Mouse (Mus musculus) lung, postnatal 36 days (tissue): ENCODE measurements around the gene Vasp.

Experiments used
- DNase-seq: peaks from one replicate; pipeline ENCODE4 v3.0.0; 2022; ENCODE audit warnings: mixed read lengths

The Vasp gene

DNA sequence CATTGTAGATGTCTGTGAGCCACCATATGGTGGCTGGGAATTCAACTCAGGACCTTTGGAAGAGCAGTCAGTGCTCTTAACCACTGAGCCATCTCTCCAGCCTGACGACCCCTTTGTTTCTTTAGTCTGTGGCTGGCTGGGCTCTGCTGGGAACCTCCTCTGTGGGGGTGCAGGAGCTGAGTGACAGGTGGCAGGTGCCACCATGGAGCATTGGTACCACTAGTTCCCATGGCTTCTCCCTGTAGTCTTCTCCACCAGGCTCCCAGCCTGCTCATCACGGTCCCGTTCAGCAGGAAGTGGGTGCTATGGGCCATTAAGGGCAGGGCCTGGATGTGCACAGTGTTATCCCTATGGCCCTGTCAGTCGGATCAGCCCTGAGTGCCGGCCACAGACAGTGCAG is 37.0 kb downstream of the Vasp start:
- no peak for DNase-seq

GRCm38 (mm10) chr7:19231849-19232248 is 39.8 kb downstream of the Vasp start:
- no peak for DNase-seq

DNA sequence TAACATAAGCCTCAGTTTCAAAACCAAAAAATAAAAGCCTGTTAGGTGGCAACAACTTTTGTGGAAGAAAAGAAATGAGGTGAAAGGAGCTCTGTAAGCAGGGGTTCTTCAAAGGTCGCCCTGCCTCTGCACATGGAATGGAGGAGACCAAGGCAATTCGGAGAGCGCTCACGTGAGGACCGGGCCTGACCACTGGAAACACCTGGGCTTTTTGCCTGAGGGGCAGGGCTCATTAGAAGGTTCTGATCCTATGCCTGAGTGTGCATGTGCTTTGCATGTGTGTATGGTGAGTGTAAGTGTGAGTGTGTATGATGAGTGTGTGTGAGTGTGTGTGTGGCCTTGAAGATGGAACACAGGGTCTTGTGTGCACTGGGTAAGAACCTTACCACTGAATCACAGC is 40.7 kb downstream of the Vasp start:
- no peak for DNase-seq

GRCm38 (mm10) chr7:19230041-19230580 is 41.5 kb downstream of the Vasp start:
- no peak for DNase-seq

GRCm38 (mm10) chr7:19229404-19229803 is 42.2 kb downstream of the Vasp start:
- no peak for DNase-seq

- DNase-seq, result no peak
These were observed 42.8 kb downstream of the Vasp start for GRCm38 (mm10) chr7:19228793-19229148.

- DNase-seq, result peak; percentile 100
These were observed 43.5 kb downstream of the Vasp start, which contains the start of gene Opa3 for GRCm38 (mm10) chr7:19227883-19228792. Gene Opa3, plus strand, starts transcription at chr7:19228334.

- DNase-seq, result peak; percentile 45
These were observed 44.5 kb downstream of the Vasp start for GRCm38 (mm10) chr7:19226817-19227797.

DNA sequence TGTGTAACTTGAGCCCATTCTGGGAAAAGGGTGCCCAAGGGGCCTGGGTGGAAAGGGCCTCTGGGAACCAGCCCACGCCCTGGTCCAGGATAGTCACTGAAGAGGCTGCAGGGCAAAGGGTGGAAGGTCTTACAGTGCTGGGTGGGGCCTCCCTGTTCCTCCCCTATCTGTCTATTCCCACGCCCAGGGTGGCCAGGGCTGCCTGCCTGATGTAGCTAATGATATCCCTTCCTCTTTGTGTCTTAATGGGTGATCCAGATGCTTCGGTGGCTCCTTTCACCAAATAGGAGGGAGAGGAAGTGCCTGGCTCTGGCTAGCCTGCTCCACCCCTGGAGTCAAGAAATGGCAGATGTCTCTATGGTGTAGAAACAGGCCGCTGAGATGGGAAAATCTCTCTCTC is 46.7 kb downstream of the Vasp start:
- DNase-seq, result no peak

- no peak for DNase-seq
These were observed 48.7 kb downstream of the Vasp start for GRCm38 (mm10) chr7:19222875-19223274.

DNA sequence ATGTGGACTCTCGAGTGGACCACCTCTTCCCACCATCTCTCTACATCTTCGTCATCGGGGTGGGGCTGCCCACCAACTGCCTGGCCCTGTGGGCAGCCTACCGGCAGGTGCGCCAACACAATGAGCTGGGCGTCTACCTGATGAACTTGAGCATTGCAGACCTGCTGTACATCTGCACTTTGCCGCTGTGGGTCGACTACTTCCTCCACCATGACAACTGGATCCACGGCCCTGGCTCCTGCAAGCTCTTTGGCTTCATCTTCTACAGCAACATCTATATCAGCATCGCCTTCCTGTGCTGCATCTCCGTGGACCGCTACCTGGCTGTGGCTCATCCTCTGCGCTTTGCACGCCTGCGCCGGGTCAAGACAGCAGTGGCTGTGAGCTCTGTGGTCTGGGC is 49.4 kb downstream of the Vasp start:
- no peak for DNase-seq

- DNase-seq, result no peak
These were observed 51.6 kb downstream of the Vasp start for GRCm38 (mm10) chr7:19220061-19220460.

GRCm38 (mm10) chr7:19217944-19218343 is 53.7 kb downstream of the Vasp start:
- no peak for DNase-seq

DNA sequence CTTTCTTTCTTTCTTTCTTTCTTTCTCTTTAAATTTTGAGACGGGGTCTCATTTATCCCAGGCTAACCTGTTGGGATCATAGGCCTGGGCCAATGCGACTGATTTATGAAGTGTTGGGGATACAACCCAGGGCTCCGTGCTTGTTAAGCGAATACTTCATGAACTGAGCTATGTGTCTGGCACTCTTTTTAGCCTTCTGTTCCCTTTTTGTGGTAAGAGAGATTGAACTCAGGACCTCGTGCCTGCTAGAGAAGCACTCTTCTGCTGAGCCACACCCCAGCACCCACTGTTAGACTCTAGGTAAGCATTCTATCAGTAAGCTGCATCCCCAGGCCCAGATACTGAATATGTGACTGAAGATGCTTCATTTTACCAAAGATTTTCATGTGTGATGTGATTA is 54.1 kb downstream of the Vasp start:
- DNase-seq, result peak; percentile 51

DNA sequence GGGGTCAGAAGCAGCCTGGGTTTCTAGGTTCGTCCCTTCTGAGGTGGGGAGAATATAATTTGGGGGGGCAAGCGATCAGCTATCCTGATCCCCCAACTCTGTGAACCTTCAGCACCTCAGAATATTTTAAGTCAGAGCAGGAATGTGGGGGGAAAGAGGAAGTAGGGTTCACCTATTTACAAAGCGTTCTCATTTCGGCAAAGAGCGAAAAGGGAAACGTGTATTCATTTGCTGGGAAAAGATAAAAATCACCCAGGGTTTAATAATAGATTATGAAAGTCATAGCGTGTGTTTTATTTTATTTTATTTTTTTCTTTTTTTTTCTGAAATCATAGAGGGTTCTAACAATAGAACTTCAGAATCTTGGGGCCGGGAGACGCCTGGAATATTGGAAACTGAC is 56.7 kb downstream of the Vasp start:
- DNase-seq, result no peak

- DNase-seq, result no peak
These were observed 57.2 kb downstream of the Vasp start for GRCm38 (mm10) chr7:19214369-19214768.

- DNase-seq, result no peak
These were observed 58.2 kb downstream of the Vasp start for GRCm38 (mm10) chr7:19213385-19213784.

DNA sequence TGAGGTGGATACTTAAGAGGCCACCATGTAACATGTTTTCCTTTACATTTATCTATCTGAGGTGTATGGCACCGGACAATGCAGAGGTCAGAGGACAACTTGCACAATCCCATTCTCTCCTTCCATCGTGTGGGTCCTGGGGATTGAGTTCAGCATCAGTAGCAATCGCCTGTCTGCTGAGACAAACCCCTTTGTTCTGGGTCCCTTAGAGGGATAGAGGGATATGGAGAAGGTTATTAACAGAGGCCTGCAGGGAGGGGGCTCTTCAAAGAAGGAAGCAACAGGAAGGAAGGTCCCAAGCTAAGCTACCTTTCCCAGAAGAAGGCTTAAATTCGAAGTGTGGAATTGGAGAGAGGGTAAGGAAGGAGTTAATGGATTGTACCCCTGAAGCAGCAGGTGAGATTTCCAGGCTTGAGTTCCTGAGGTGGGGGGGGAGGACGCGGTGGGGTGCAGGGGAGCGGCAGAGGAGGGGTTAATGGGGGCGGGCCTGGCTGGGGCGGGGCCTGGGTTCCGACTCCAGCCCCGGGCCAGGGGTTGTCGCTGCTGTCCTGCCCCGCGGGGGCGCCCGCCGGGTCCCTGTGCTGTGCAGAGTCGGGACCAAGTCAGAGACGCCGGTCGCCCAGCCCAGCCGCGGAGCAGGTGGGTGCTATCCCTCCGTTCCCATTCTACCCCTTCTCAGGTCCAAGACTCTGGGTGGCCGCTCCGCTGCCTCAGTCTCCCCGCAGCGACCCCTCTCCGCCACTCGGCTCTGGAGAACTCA is 59.4 kb downstream of the Vasp start, which contains the start of gene Gpr4:
Gene Gpr4 (plus strand): TSS at position 543 of the 760 bp plus-strand sequence.
- peak; percentile 57 for DNase-seq

- no peak for DNase-seq
These were observed 60.5 kb downstream of the Vasp start for GRCm38 (mm10) chr7:19211041-19211675.

GRCm38 (mm10) chr7:19210010-19210409 is 61.6 kb downstream of the Vasp start:
- no peak for DNase-seq

DNA sequence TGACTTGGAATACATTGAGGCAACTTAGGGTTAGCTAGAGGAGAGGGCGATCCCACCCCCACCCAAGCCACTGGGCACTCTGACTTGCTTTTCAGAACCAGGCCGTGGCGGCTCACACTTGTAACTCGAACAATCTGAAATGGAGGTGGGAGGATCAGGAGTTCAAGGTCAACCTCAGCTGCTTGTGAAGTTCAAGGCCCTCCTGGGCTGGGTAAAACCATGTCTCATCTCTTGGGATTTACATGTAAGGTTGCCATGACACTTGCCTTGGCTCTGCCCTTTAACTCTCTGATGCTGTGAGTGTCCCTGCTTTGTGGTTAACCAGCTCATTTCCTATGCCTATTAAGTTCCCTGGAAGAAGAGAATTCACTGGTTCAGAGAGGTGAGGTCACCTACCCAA is 62.1 kb downstream of the Vasp start:
- DNase-seq, result no peak

GRCm38 (mm10) chr7:19208944-19209472 is 62.6 kb downstream of the Vasp start:
- peak; percentile 89 for DNase-seq
